Mouse (Mus musculus) liver, adult 2 months (tissue): ENCODE data around the gene Pja2.

ENCODE experiments used
- CTCF ChIP-seq: fragments of 200-500 bp; IDR thresholded peaks from 2 replicates; pipeline ENCODE4 v1.5.1; 2011; ENCODE audit warnings: low read depth, low read length, control low read depth
- POLR2A ChIP-seq: fragments of 200-500 bp; IDR thresholded peaks from 2 replicates; pipeline ENCODE4 v1.6.1; 2011; ENCODE audit warnings: low read length, control low read depth; ENCODE audit not compliant: insufficient read depth; ENCODE audit errors: extremely low read depth

DNA sequence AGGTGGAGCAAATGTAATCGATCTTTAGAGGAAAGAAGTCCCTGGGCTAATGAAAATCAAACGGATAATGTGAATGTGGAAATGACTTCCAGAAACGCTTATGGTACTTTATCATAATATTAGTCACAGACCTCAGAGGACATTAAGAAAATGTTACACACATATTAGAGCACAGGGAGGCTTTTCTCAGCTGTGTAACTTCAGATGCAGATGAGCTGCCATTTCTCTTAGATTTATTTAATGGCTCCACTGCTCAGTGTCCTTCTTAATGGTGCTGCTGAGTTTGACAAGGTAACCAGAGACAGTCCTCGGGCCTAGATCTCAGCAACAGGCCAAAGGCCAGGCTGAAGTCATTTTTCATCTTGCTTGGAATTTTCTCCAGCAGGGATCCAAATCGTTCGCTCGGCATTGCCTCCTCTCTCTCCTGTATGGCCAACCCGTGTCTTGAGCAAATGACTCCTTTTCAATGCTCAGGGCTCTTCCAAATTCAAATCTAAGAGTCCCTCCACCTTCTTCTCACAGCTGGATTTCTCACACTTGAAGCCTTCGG lies 89.3 kb downstream of the Pja2 start:
- TF ChIP-seq CTCF (no peak), POLR2A (no peak)
